Mouse (Mus musculus): ENCODE data around the gene Tmem170b. TPM values are rescaled to one million over a fixed set of nuclear protein-coding genes. Genes with fewer than 3 reads are reported as not detected.

Tmem170b gene
- polyA plus RNA-seq, 1 experiment from 2014 or later: 10.1 TPM

GRCm38 (mm10) chr13:41607589-41607988 is 1.9 kb downstream of the Tmem170b start:
- Histone ChIP-seq H3K9ac (ENCODE audit: low read length) (no peak overlapping the region), H3K36me3 (ENCODE audit: control insufficient read depth, insufficient read depth, low read length) (no peaks in the 10 kb centered on the region), H3K27me3 (ENCODE audit: control insufficient read depth, insufficient read depth, low read length) (no peaks in the 10 kb centered on the region), H3K9me3 (replicated peaks; ENCODE audit: control insufficient read depth, low read length) (no peaks in the 10 kb centered on the region), H3K4me2 (ENCODE audit: low read depth, low read length) (0 out of 2 replicates have a peak overlapping the region, but pooled peaks have one; percentile 71), H3K27ac (ENCODE audit: low read length) (no peak overlapping the region), H3K4me3 (replicated peaks; ENCODE audit: low read length) (no peak overlapping the region), H3K4me1 (ENCODE audit: control insufficient read depth, insufficient read depth, low read length) (peaks cover 4% of the 10 kb centered on the region; the same call in 1 of the 2 replicates)
- WGBS: 84% methylated on average over 3 of the region's 3 CpGs
- no peak for ATAC-seq (ENCODE audit: insufficient read depth, low FRiP score)

- H3K9ac ChIP-seq (ENCODE audit: low read length): no peak overlapping the region
- no peak overlapping the region for H3K27ac ChIP-seq (ENCODE audit: low read length)
- no peaks in the 10 kb centered on the region for H3K36me3 ChIP-seq (ENCODE audit: control insufficient read depth, insufficient read depth, low read length)
- H3K9me3 ChIP-seq (replicated peaks; ENCODE audit: control insufficient read depth, low read length): no peaks in the 10 kb centered on the region
- no peak overlapping the region for H3K4me3 ChIP-seq (replicated peaks; ENCODE audit: low read length)
- H3K4me2 ChIP-seq (ENCODE audit: low read depth, low read length): no peak overlapping the region
- peaks cover 4% of the 10 kb centered on the region; the same call in 1 of the 2 replicates for H3K4me1 ChIP-seq (ENCODE audit: control insufficient read depth, insufficient read depth, low read length)
- 45% methylated on average over 2 of the region's 2 CpGs for WGBS
- ATAC-seq (ENCODE audit: insufficient read depth, low FRiP score): no peak
- H3K27me3 ChIP-seq (ENCODE audit: control insufficient read depth, insufficient read depth, low read length): no peaks in the 10 kb centered on the region
Observed at GRCm38 (mm10) chr13:41608559-41608958, 2.9 kb downstream of the Tmem170b start.

- H3K27ac ChIP-seq (ENCODE audit: low read length): no peak overlapping the region
- H3K36me3 ChIP-seq (ENCODE audit: control insufficient read depth, insufficient read depth, low read length): no peaks in the 10 kb centered on the region
- H3K27me3 ChIP-seq (ENCODE audit: control insufficient read depth, insufficient read depth, low read length): no peaks in the 10 kb centered on the region
- no peak overlapping the region for H3K9ac ChIP-seq (ENCODE audit: low read length)
- H3K4me2 ChIP-seq (ENCODE audit: low read depth, low read length): no peak overlapping the region
- H3K4me3 ChIP-seq (replicated peaks; ENCODE audit: low read length): no peak overlapping the region
- 77% methylated on average over 1 of the region's 1 CpGs for WGBS
- H3K9me3 ChIP-seq (replicated peaks; ENCODE audit: control insufficient read depth, low read length): no peaks in the 10 kb centered on the region
- ATAC-seq (ENCODE audit: insufficient read depth, low FRiP score): no peak
- H3K4me1 ChIP-seq (ENCODE audit: control insufficient read depth, insufficient read depth, low read length): peaks cover 6% of the 10 kb centered on the region; the same call in 1 of the 2 replicates
Observed at GRCm38 (mm10) chr13:41611046-41611445, 5.3 kb downstream of the Tmem170b start.

- H3K9ac ChIP-seq (ENCODE audit: low read length): no peak overlapping the region
- H3K4me3 ChIP-seq (replicated peaks; ENCODE audit: low read length): no peak overlapping the region
- H3K27ac ChIP-seq (ENCODE audit: low read length): no peak overlapping the region
- 0 out of 2 replicates have a peak, but pooled peaks cover 2% of the 10 kb centered on the region for H3K4me1 ChIP-seq (ENCODE audit: control insufficient read depth, insufficient read depth, low read length)
- H3K36me3 ChIP-seq (ENCODE audit: control insufficient read depth, insufficient read depth, low read length): no peaks in the 10 kb centered on the region
- 79% methylated on average over 2 of the region's 2 CpGs for WGBS
- no peaks in the 10 kb centered on the region for H3K27me3 ChIP-seq (ENCODE audit: control insufficient read depth, insufficient read depth, low read length)
- H3K9me3 ChIP-seq (replicated peaks; ENCODE audit: control insufficient read depth, low read length): no peaks in the 10 kb centered on the region
- ATAC-seq (ENCODE audit: insufficient read depth, low FRiP score): no peak
- no peak overlapping the region for H3K4me2 ChIP-seq (ENCODE audit: low read depth, low read length)
Observed at GRCm38 (mm10) chr13:41614539-41614938, 8.8 kb downstream of the Tmem170b start.

GRCm38 (mm10) chr13:41614982-41615381 is 9.3 kb downstream of the Tmem170b start:
- no peak overlapping the region for H3K4me3 ChIP-seq (replicated peaks; ENCODE audit: low read length)
- no peak overlapping the region for H3K9ac ChIP-seq (ENCODE audit: low read length)
- no peaks in the 10 kb centered on the region for H3K9me3 ChIP-seq (replicated peaks; ENCODE audit: control insufficient read depth, low read length)
- no peak overlapping the region for H3K27ac ChIP-seq (ENCODE audit: low read length)
- no peaks in the 10 kb centered on the region for H3K36me3 ChIP-seq (ENCODE audit: control insufficient read depth, insufficient read depth, low read length)
- 0 out of 2 replicates have a peak, but pooled peaks cover 2% of the 10 kb centered on the region for H3K4me1 ChIP-seq (ENCODE audit: control insufficient read depth, insufficient read depth, low read length)
- no peak overlapping the region for H3K4me2 ChIP-seq (ENCODE audit: low read depth, low read length)
- WGBS: 55% methylated on average over 5 of the region's 5 CpGs
- ATAC-seq (ENCODE audit: insufficient read depth, low FRiP score): no peak
- H3K27me3 ChIP-seq (ENCODE audit: control insufficient read depth, insufficient read depth, low read length): no peaks in the 10 kb centered on the region

GRCm38 (mm10) chr13:41619470-41619869 is 13.8 kb downstream of the Tmem170b start:
- 77% methylated on average over 4 of the region's 4 CpGs for WGBS
- 0 out of 2 replicates have a peak, but pooled peaks cover 2% of the 10 kb centered on the region for H3K4me1 ChIP-seq (ENCODE audit: control insufficient read depth, insufficient read depth, low read length)
- H3K36me3 ChIP-seq (ENCODE audit: control insufficient read depth, insufficient read depth, low read length): no peaks in the 10 kb centered on the region
- H3K4me2 ChIP-seq (ENCODE audit: low read depth, low read length): no peak overlapping the region
- no peaks in the 10 kb centered on the region for H3K9me3 ChIP-seq (replicated peaks; ENCODE audit: control insufficient read depth, low read length)
- no peak for ATAC-seq (ENCODE audit: insufficient read depth, low FRiP score)
- no peaks in the 10 kb centered on the region for H3K27me3 ChIP-seq (ENCODE audit: control insufficient read depth, insufficient read depth, low read length)
- H3K4me3 ChIP-seq (replicated peaks; ENCODE audit: low read length): no peak overlapping the region
- no peak overlapping the region for H3K9ac ChIP-seq (ENCODE audit: low read length)
- no peak overlapping the region for H3K27ac ChIP-seq (ENCODE audit: low read length)

- WGBS: 67% methylated on average over 4 of the region's 4 CpGs
- no peaks in the 10 kb centered on the region for H3K36me3 ChIP-seq (ENCODE audit: control insufficient read depth, insufficient read depth, low read length)
Observed at GRCm38 (mm10) chr13:41620132-41620531, 14.4 kb downstream of the Tmem170b start.

GRCm38 (mm10) chr13:41624123-41624522 is 18.4 kb downstream of the Tmem170b start:
- no peak overlapping the region for H3K4me3 ChIP-seq (replicated peaks; ENCODE audit: low read length)
- no peak overlapping the region for H3K27ac ChIP-seq (ENCODE audit: low read length)
- H3K27me3 ChIP-seq (ENCODE audit: control insufficient read depth, insufficient read depth, low read length): no peaks in the 10 kb centered on the region
- no peak for ATAC-seq (ENCODE audit: insufficient read depth, low FRiP score)
- H3K4me1 ChIP-seq (ENCODE audit: control insufficient read depth, insufficient read depth, low read length): no peaks in the 10 kb centered on the region
- H3K9me3 ChIP-seq (replicated peaks; ENCODE audit: control insufficient read depth, low read length): no peaks in the 10 kb centered on the region
- WGBS: 73% methylated on average over 1 of the region's 1 CpGs
- H3K36me3 ChIP-seq (ENCODE audit: control insufficient read depth, insufficient read depth, low read length): no peaks in the 10 kb centered on the region
- H3K9ac ChIP-seq (ENCODE audit: low read length): no peak overlapping the region
- no peak overlapping the region for H3K4me2 ChIP-seq (ENCODE audit: low read depth, low read length)

More at GRCm38 (mm10) chr13:41620132-41620531, 14.4 kb downstream of the Tmem170b start:
- Histone ChIP-seq H3K27ac (ENCODE audit: low read length) (no peak overlapping the region), H3K4me1 (ENCODE audit: control insufficient read depth, insufficient read depth, low read length) (no peaks in the 10 kb centered on the region), H3K9ac (ENCODE audit: low read length) (no peak overlapping the region), H3K4me2 (ENCODE audit: low read depth, low read length) (no peak overlapping the region), H3K4me3 (replicated peaks; ENCODE audit: low read length) (no peak overlapping the region), H3K27me3 (ENCODE audit: control insufficient read depth, insufficient read depth, low read length) (no peaks in the 10 kb centered on the region), H3K9me3 (replicated peaks; ENCODE audit: control insufficient read depth, low read length) (no peaks in the 10 kb centered on the region)
- ATAC-seq (ENCODE audit: insufficient read depth, low FRiP score): no peak

- H3K9me3 ChIP-seq (replicated peaks; ENCODE audit: control insufficient read depth, low read length): no peaks in the 10 kb centered on the region
- 75% methylated on average over 3 of the region's 3 CpGs for WGBS
Observed at GRCm38 (mm10) chr13:41625248-41625647, 19.5 kb downstream of the Tmem170b start.

More at GRCm38 (mm10) chr13:41625248-41625647, 19.5 kb downstream of the Tmem170b start:
- Histone ChIP-seq H3K27ac (ENCODE audit: low read length) (no peak overlapping the region), H3K27me3 (ENCODE audit: control insufficient read depth, insufficient read depth, low read length) (no peaks in the 10 kb centered on the region), H3K4me2 (ENCODE audit: low read depth, low read length) (no peak overlapping the region), H3K4me3 (replicated peaks; ENCODE audit: low read length) (no peak overlapping the region), H3K9ac (ENCODE audit: low read length) (no peak overlapping the region), H3K36me3 (ENCODE audit: control insufficient read depth, insufficient read depth, low read length) (no peaks in the 10 kb centered on the region), H3K4me1 (ENCODE audit: control insufficient read depth, insufficient read depth, low read length) (no peaks in the 10 kb centered on the region)
- ATAC-seq (ENCODE audit: insufficient read depth, low FRiP score): no peak
